Mouse (Mus musculus): ENCODE data around the gene Vps53. TPM values are rescaled to one million over a fixed set of nuclear protein-coding genes. Genes with fewer than 3 reads are reported as not detected.

The Vps53 gene
- polyA plus RNA-seq, 1 experiment, result 40.1 TPM

- no peaks in the 10 kb centered on the region for H3K4me1 ChIP-seq (ENCODE audit: control insufficient read depth, insufficient read depth, low read length)
- TF ChIP-seq POLR2A (IDR thresholded peaks at IDR 0.05; ENCODE audit: low read depth, low read length) (no peak), CTCF (IDR thresholded peaks at IDR 0.05; ENCODE audit: borderline replicate concordance, insufficient read depth, low read length) (no peak)
- no peak overlapping the region for H3K27ac ChIP-seq (ENCODE audit: insufficient read depth, low read length)
- H3K4me3 ChIP-seq (ENCODE audit: insufficient read depth, low read length), result no peak overlapping the region
These were observed 112.8 kb downstream of the Vps53 start for GRCm38 (mm10) chr11:76066563-76067156.

GRCm38 (mm10) chr11:76065521-76066095 lies 113.8 kb downstream of the Vps53 start:
- Histone ChIP-seq H3K27ac (ENCODE audit: insufficient read depth, low read length) (peak overlapping the region; percentile 44; the same call in 1 of the 2 replicates), H3K4me1 (ENCODE audit: control insufficient read depth, insufficient read depth, low read length) (no peaks in the 10 kb centered on the region), H3K4me3 (ENCODE audit: insufficient read depth, low read length) (no peak overlapping the region)
- no peak for TF ChIP-seq CTCF (IDR thresholded peaks at IDR 0.05; ENCODE audit: borderline replicate concordance, insufficient read depth, low read length)
- TF ChIP-seq POLR2A (IDR thresholded peaks at IDR 0.05; ENCODE audit: low read depth, low read length), result no peak

- TF ChIP-seq CTCF (IDR thresholded peaks at IDR 0.05; ENCODE audit: borderline replicate concordance, insufficient read depth, low read length) (no peak), POLR2A (IDR thresholded peaks at IDR 0.05; ENCODE audit: low read depth, low read length) (no peak)
- H3K27ac ChIP-seq (ENCODE audit: insufficient read depth, low read length), result peak overlapping the region; percentile 44; the same call in 1 of the 2 replicates
- H3K4me3 ChIP-seq (ENCODE audit: insufficient read depth, low read length), result no peak overlapping the region
- H3K4me1 ChIP-seq (ENCODE audit: control insufficient read depth, insufficient read depth, low read length), result peaks cover 3% of the 10 kb centered on the region
These were observed 115.0 kb downstream of the Vps53 start for GRCm38 (mm10) chr11:76064411-76064810.

- peaks cover 5% of the 10 kb centered on the region for H3K4me1 ChIP-seq (ENCODE audit: control insufficient read depth, insufficient read depth, low read length)
- no peak overlapping the region for H3K4me3 ChIP-seq (ENCODE audit: insufficient read depth, low read length)
- TF ChIP-seq CTCF (IDR thresholded peaks at IDR 0.05; ENCODE audit: borderline replicate concordance, insufficient read depth, low read length) (no peak), POLR2A (IDR thresholded peaks at IDR 0.05; ENCODE audit: low read depth, low read length) (no peak)
- peak overlapping the region; percentile 58 for H3K27ac ChIP-seq (ENCODE audit: insufficient read depth, low read length)
These were observed 118.5 kb downstream of the Vps53 start for GRCm38 (mm10) chr11:76060906-76061305.

GRCm38 (mm10) chr11:76059971-76060370 lies 119.5 kb downstream of the Vps53 start:
- H3K4me3 ChIP-seq (ENCODE audit: insufficient read depth, low read length), result no peak overlapping the region
- H3K4me1 ChIP-seq (ENCODE audit: control insufficient read depth, insufficient read depth, low read length), result peaks cover 5% of the 10 kb centered on the region
- peak overlapping the region; percentile 58 for H3K27ac ChIP-seq (ENCODE audit: insufficient read depth, low read length)
- TF ChIP-seq POLR2A (IDR thresholded peaks at IDR 0.05; ENCODE audit: low read depth, low read length) (no peak), CTCF (IDR thresholded peaks at IDR 0.05; ENCODE audit: borderline replicate concordance, insufficient read depth, low read length) (no peak)

- TF ChIP-seq POLR2A (IDR thresholded peaks at IDR 0.05; ENCODE audit: low read depth, low read length), result no peak
- TF ChIP-seq CTCF (IDR thresholded peaks at IDR 0.05; ENCODE audit: borderline replicate concordance, insufficient read depth, low read length), result no peak
- no peak overlapping the region for H3K4me3 ChIP-seq (ENCODE audit: insufficient read depth, low read length)
- H3K27ac ChIP-seq (ENCODE audit: insufficient read depth, low read length), result no peak overlapping the region
- H3K4me1 ChIP-seq (ENCODE audit: control insufficient read depth, insufficient read depth, low read length), result peaks cover 13% of the 10 kb centered on the region
These were observed 123.0 kb downstream of the Vps53 start for GRCm38 (mm10) chr11:76056487-76056886.

- TF ChIP-seq POLR2A (IDR thresholded peaks at IDR 0.05; ENCODE audit: low read depth, low read length) (no peak), CTCF (IDR thresholded peaks at IDR 0.05; ENCODE audit: borderline replicate concordance, insufficient read depth, low read length) (no peak)
- H3K27ac ChIP-seq (ENCODE audit: insufficient read depth, low read length), result peak overlapping the region; percentile 30; the same call in 1 of the 2 replicates
- H3K4me3 ChIP-seq (ENCODE audit: insufficient read depth, low read length), result no peak overlapping the region
- H3K4me1 ChIP-seq (ENCODE audit: control insufficient read depth, insufficient read depth, low read length), result peaks cover 10% of the 10 kb centered on the region
These were observed 127.0 kb downstream of the Vps53 start for GRCm38 (mm10) chr11:76052496-76052895.

GRCm38 (mm10) chr11:76050967-76051512 lies 128.4 kb downstream of the Vps53 start:
- no peak overlapping the region for H3K27ac ChIP-seq (ENCODE audit: insufficient read depth, low read length)
- no peak overlapping the region for H3K4me3 ChIP-seq (ENCODE audit: insufficient read depth, low read length)
- H3K4me1 ChIP-seq (ENCODE audit: control insufficient read depth, insufficient read depth, low read length), result peaks cover 10% of the 10 kb centered on the region
- TF ChIP-seq CTCF (IDR thresholded peaks at IDR 0.05; ENCODE audit: borderline replicate concordance, insufficient read depth, low read length) (no peak), POLR2A (IDR thresholded peaks at IDR 0.05; ENCODE audit: low read depth, low read length) (no peak)

- Histone ChIP-seq H3K27ac (ENCODE audit: insufficient read depth, low read length) (no peak overlapping the region), H3K4me3 (ENCODE audit: insufficient read depth, low read length) (no peak overlapping the region), H3K4me1 (ENCODE audit: control insufficient read depth, insufficient read depth, low read length) (peaks cover 10% of the 10 kb centered on the region)
- TF ChIP-seq POLR2A (IDR thresholded peaks at IDR 0.05; ENCODE audit: low read depth, low read length) (no peak), CTCF (IDR thresholded peaks at IDR 0.05; ENCODE audit: borderline replicate concordance, insufficient read depth, low read length) (no peak)
These were observed 128.9 kb downstream of the Vps53 start for GRCm38 (mm10) chr11:76050509-76050908.

GRCm38 (mm10) chr11:76045367-76045766 lies 134.1 kb downstream of the Vps53 start:
- Histone ChIP-seq H3K4me1 (ENCODE audit: control insufficient read depth, insufficient read depth, low read length) (0 out of 2 replicates have a peak, but pooled peaks cover 5% of the 10 kb centered on the region), H3K4me3 (ENCODE audit: insufficient read depth, low read length) (no peak overlapping the region), H3K27ac (ENCODE audit: insufficient read depth, low read length) (no peak overlapping the region)

More at GRCm38 (mm10) chr11:76045367-76045766, 134.1 kb downstream of the Vps53 start:
- TF ChIP-seq CTCF (IDR thresholded peaks at IDR 0.05; ENCODE audit: borderline replicate concordance, insufficient read depth, low read length), result no peak
- TF ChIP-seq POLR2A (IDR thresholded peaks at IDR 0.05; ENCODE audit: low read depth, low read length), result no peak
